Mouse (Mus musculus) hindbrain, embryonic 10.5 days (tissue): ENCODE measurements at regions not wholly inside any gene's neighbourhood (a gene's known extent, or its start where the extent isn't known, plus 50 kb on each side); places are given as distances from the start of the nearest gene placed in this dataset.
"Not testable (repeated sequence)": the region's sequence is repeated elsewhere in the genome, so short reads cannot be mapped to it uniquely, and the experiment has no call there.

Source experiments
- DNase-seq: peaks from one replicate; pipeline ENCODE4 v3.0.0-alpha.2; 2017; ENCODE audit warnings: low spot score
- H3K27ac ChIP-seq: fragments of 300-500 bp; sonication (generic); 2 replicates; pipeline ENCODE4 v1.5.1; 2016; ENCODE audit warnings: mild to moderate bottlenecking, moderate library complexity
- H3K27me3 ChIP-seq: fragments of 300-500 bp; sonication (generic); 2 replicates; pipeline ENCODE4 v1.6.1; 2016; ENCODE audit warnings: mild to moderate bottlenecking; ENCODE audit not compliant: poor library complexity, insufficient read depth, severe bottlenecking
- H3K36me3 ChIP-seq: fragments of 300-500 bp; sonication (generic); 2 replicates; pipeline ENCODE4 v1.6.1; 2016; ENCODE audit warnings: mild to moderate bottlenecking, moderate library complexity
- H3K4me1 ChIP-seq: fragments of 300-500 bp; sonication (generic); replicated peaks from 2 replicates; pipeline ENCODE4 v1.6.1; 2016; ENCODE audit warnings: mild to moderate bottlenecking
- H3K4me3 ChIP-seq: fragments of 300-500 bp; sonication (generic); 2 replicates; pipeline ENCODE4 v1.5.1; 2016; ENCODE audit warnings: mild to moderate bottlenecking, moderate library complexity
- H3K9me3 ChIP-seq: fragments of 300-500 bp; sonication (generic); 2 replicates; pipeline ENCODE4 v1.6.1; 2016; ENCODE audit warnings: mild to moderate bottlenecking, moderate library complexity
- WGBS: fragments of 180-500 bp; shearing (Covaris S2); methylation state at CpG from one replicate; pipeline ENCODE4 v1.1.7; 2016; 5-methylcytosine and 5-hydroxymethylcytosine counted together

DNA sequence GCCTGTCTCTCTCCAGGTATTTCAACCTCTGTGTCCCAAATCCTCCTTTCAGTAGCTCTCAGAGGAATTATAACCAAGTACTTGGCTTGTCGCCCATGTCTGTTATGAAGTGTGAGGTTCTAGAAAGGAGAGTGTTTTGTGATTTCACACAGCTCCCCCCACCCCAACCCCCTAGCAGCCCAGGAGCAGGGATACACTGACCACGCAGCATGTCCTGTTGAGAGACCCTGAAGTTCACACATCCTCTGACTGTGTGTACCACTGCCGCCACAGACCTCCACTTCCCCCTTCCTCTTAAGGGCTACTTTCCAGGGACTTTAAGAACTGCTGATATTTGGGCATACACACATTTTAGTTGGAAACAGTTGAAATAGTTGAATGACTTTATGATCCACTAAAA is 289.2 kb downstream of the Hace1 start:
- Histone ChIP-seq H3K4me1 (no peaks in the 10 kb centered on the region), H3K36me3 (no peaks in the 10 kb centered on the region), H3K4me3 (no peak overlapping the region), H3K27me3 (no peaks in the 10 kb centered on the region), H3K9me3 (no peaks in the 10 kb centered on the region), H3K27ac (no peak overlapping the region)
- no peak for DNase-seq
- WGBS, result 81% methylated on average over 3 of the region's 3 CpGs

DNA sequence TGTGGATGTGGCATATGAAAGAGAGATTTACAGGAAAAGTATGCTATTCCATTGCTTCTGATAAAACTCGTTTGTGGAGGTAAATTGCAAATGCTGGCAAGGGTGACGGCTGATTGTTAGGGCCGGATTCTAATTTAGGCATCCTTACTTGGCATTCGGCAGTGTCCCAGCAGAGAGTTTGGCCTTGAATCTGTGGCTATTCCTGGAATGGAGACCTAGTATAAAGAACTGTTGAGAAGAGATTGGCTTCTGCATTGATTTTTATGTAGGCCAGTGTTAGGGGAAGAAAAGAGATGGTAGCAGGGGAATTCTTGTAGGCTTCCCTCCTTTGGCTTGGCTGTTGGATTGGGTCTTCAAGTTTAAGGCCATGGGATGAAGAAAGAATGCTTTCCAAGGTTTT is 293.4 kb downstream of the Hace1 start:
- Histone ChIP-seq H3K27ac (no peak overlapping the region), H3K4me3 (no peak overlapping the region), H3K9me3 (no peaks in the 10 kb centered on the region), H3K36me3 (no peaks in the 10 kb centered on the region), H3K27me3 (no peaks in the 10 kb centered on the region), H3K4me1 (peaks cover 13% of the 10 kb centered on the region)
- DNase-seq, result no peak
- WGBS, result 90% methylated on average over 4 of the region's 4 CpGs

DNA sequence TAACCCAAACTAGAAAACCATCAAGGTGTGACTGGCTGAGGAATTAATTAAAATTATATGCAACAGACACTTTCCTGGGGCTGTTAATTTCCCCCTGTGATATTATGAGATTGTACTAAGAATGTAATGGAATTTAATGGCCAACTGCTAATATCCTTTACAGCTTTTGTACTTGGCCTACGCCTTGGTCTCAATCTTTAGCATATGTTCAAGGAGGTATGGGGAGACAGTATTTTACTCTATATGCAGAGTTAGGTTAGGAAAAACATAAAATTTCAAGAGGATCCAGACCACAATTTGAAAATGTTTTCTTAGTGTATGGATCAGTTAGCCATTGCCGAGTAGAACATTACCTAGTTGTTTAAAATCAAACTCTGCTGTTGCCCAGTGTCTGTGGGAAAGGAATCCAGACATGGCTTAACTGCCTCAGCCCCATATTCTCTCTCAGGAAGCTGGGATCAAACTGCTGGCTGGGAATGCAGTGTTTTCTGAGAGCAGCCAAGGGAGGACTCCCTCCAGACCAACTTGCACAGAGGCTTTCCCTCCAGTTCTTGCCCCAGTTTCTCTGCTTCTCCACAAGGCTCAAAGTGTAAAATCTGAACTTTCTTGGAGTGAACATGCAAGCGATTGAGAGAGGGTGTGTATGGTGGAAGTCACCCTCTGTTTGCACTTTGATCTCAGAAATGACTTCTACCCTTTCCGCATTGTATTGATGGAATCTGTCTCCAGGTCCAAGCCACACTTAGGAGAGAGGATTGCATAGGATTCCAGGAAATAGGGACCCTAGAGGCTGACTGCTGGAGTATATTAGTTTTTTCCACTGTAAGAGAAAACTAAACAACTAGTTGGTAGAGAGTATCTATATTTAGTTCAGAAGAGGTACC is 294.6 kb downstream of the Hace1 start:
- WGBS, result 86% methylated on average over 4 of the region's 4 CpGs

DNA sequence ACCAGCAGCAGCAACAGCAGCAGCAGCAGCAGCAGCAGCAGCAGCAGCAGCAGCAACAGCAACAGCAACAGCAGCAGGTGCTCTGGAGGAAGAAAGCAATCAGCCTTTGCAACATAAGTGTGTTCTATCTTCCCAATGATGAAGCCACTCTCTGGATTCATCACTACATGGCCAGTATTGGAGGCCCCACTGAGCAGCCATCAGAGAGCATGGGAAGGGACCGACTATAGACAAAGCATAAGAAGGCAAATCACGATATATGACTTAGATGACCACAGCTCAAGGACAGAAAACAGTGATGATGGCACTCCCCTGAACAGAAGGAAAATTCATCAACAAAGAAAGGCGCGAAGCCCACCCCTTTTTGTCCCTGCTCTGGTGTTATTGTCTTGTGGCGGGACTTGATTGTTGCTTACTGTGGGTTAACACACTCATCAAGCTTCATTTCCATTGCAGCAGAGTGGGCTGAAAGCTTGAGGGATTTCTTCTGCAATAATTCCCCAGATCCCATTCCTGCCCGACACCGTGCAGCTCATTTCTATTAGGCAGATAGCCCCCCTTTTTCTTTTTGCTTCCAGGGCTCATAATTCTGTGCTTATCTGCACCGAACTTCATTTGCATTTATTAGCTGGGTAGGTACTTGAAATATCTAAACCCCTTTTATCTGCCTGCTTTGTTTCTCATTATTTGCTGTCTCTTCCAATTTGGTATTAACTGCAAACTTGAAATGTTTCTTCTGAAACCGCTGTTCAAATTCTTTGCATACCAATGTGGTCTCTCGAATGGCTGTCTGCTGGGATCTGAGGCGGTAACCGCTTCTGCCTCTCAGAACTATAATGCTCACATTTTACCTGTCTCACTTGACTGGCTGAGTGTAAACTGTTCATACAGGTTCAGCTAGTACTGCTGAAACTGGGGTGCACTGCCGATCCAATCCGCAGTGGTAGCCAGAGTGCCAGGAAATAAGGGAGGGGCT is 296.5 kb downstream of the Hace1 start:
- Histone ChIP-seq H3K4me3 (no peak overlapping the region), H3K27me3 (no peaks in the 10 kb centered on the region), H3K36me3 (no peaks in the 10 kb centered on the region), H3K27ac (peak overlapping the region; percentile 35; the same call in 1 of the 2 replicates), H3K4me1 (peaks cover 13% of the 10 kb centered on the region), H3K9me3 (no peaks in the 10 kb centered on the region)
- no peak for DNase-seq
- 75% methylated on average over 14 of the region's 14 CpGs for WGBS

More for the DNA sequence above, 294.6 kb downstream of the Hace1 start:
- no peaks in the 10 kb centered on the region for H3K9me3 ChIP-seq
- no peaks in the 10 kb centered on the region for H3K36me3 ChIP-seq
- DNase-seq, result no peak
- H3K27ac ChIP-seq, result no peak overlapping the region
- no peaks in the 10 kb centered on the region for H3K27me3 ChIP-seq
- no peak overlapping the region for H3K4me3 ChIP-seq
- H3K4me1 ChIP-seq, result peaks cover 13% of the 10 kb centered on the region

DNA sequence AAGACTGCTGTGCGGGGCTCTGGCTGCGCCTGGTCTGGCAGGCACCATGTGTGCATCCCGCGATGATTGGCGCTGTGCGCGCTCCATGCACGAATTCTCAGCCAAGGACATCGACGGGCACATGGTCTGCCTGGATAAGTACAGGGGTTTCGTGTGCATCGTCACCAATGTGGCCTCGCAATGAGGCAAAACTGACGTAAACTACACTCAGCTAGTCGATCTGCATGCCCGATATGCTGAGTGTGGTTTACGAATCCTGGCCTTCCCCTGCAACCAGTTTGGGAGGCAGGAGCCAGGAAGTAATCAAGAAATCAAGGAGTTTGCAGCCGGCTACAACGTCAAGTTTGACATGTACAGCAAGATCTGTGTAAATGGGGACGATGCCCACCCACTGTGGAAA is 297.7 kb downstream of the Hace1 start:
- peaks cover 13% of the 10 kb centered on the region for H3K4me1 ChIP-seq
- not testable (repeated sequence) for H3K4me3 ChIP-seq, H3K27me3 ChIP-seq, DNase-seq, H3K27ac ChIP-seq, H3K9me3 ChIP-seq, H3K36me3 ChIP-seq
- 95% methylated on average over 20 of the region's 20 CpGs for WGBS

DNA sequence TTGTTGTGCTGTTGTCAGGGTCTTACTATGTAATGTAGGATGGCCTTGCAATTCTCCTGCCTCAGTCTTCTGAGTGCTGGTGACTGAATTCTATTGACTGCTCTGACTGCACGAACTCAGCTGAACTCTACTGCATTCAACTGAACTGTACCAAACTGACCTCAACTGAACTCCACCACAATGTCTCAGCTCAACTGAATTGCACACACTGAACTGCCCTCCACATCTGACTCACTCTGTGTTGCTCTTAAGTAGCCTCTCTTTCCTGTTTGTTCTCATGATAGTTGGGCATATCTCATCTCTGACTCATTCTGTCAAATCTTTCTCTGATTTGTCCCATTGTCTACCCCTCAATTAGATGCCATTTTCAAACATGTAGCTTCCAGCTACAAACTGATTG is 306.1 kb downstream of the Hace1 start:
- WGBS, result 91% methylated on average over 1 of the region's 1 CpGs
- Histone ChIP-seq H3K27me3 (no peaks in the 10 kb centered on the region), H3K4me1 (no peaks in the 10 kb centered on the region), H3K27ac (no peak overlapping the region), H3K9me3 (no peaks in the 10 kb centered on the region), H3K36me3 (no peaks in the 10 kb centered on the region), H3K4me3 (no peak overlapping the region)
- no peak for DNase-seq

DNA sequence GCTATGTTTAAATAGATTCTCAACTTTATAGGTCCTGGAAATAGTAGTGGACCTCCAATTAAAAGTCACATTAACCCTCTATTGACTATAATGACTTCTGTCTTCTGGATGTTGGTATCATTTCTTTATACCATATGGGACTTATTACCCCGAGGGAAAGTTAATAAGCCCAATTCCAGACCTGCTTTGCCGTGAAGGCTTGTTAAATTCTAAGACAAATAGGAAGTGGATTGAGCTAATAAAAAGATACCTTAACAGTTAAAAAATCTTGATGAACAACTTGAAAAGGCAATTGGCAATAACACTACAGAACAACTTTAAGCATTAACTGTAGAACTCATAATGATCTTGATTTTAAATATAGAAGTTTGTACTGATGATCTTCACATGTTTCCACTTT is 309.0 kb downstream of the Hace1 start:
- WGBS, result 73% methylated on average over 2 of the region's 2 CpGs
- no peak overlapping the region for H3K4me3 ChIP-seq
- no peak overlapping the region for H3K27ac ChIP-seq
- no peaks in the 10 kb centered on the region for H3K36me3 ChIP-seq
- H3K27me3 ChIP-seq, result no peaks in the 10 kb centered on the region
- no peaks in the 10 kb centered on the region for H3K4me1 ChIP-seq
- H3K9me3 ChIP-seq, result no peaks in the 10 kb centered on the region
- DNase-seq, result no peak

DNA sequence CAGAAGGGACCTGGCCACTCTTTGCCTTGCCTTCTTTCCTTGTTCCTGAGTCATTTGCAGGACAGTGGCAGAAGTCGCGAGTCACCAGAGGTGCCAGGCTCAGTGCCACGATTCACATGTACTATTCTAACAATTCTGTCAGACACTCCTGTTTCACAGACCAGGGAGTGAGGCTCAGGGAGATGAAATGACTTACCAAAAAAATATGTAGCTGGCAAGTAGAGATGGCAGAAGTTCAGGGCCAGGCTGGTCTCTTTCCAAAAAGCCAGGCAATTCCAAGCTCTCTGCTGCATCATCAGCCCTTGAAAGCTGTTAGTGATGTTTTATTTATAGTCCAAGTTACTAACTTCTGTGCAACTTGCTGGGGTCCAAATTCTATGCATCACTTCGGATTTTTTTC is 311.2 kb downstream of the Hace1 start:
- DNase-seq, result no peak
- no peak overlapping the region for H3K27ac ChIP-seq

DNA sequence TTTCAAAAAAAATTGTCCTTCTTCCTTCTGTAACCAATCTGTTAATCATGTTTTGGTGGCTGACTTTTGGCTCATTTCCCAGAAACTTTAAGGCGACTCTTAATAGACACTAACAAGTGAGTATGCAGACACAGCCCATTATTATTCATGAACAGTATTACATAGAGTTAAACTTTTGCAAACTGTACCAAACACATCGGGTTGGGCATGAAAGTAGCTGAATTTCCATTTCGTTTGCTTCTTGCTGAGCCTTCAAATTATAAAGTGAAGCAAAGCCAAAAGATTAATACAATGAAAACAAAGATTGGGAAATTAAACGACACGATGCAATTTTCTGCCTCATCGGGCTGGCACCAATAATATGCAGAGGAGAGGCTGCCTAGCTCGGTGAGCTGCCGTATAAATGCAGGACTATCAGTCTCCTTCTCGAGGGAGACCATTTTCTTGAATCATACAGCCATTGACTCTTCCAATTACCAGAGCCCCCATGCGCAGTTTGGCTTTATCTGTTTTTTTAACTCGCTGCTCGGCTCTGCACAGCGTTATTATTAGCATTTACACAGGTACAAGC is 311.8 kb downstream of the Hace1 start:
- H3K27me3 ChIP-seq, result no peaks in the 10 kb centered on the region
- H3K4me1 ChIP-seq, result peaks cover 2% of the 10 kb centered on the region; the same call in 1 of the 2 replicates
- no peaks in the 10 kb centered on the region for H3K9me3 ChIP-seq
- H3K4me3 ChIP-seq, result no peak overlapping the region
- WGBS, result 85% methylated on average over 13 of the region's 13 CpGs
- H3K27ac ChIP-seq, result no peak overlapping the region
- DNase-seq, result no peak
- no peaks in the 10 kb centered on the region for H3K36me3 ChIP-seq

More for the DNA sequence above, 311.2 kb downstream of the Hace1 start:
- H3K36me3 ChIP-seq, result no peaks in the 10 kb centered on the region
- no peaks in the 10 kb centered on the region for H3K27me3 ChIP-seq
- 83% methylated on average over 4 of the region's 4 CpGs for WGBS
- no peaks in the 10 kb centered on the region for H3K9me3 ChIP-seq
- H3K4me1 ChIP-seq, result peaks cover 2% of the 10 kb centered on the region; the same call in 1 of the 2 replicates
- H3K4me3 ChIP-seq, result no peak overlapping the region

DNA sequence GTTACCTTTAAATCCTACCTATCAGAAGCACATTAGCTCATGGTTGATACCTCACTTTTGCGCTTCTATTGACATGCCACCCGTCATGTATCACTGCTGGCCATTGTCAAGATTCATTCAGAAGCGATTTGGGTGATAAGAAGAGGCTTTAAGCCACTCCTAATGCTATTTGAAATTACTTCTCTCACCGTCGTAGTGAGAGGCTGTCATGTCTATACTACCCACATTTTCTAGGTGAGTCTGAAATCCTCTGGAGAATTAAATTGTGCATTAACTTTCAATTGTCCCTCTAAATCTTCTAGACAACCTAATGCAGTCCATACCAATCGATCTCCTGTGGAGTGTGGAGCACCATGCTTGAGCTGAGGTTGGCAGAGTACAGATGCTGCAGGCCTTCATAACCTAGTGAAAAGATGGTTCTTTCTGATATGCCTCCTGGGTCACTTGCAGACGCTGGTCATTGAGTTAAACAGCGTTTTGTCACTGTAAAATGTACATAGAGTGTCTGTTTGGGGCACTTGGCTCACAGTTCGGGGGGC is 312.5 kb downstream of the Hace1 start:
- no peaks in the 10 kb centered on the region for H3K36me3 ChIP-seq
- H3K27me3 ChIP-seq, result no peaks in the 10 kb centered on the region
- H3K27ac ChIP-seq, result no peak overlapping the region
- no peak for DNase-seq
- 90% methylated on average over 9 of the region's 9 CpGs for WGBS
- H3K4me3 ChIP-seq, result no peak overlapping the region
- peaks cover 2% of the 10 kb centered on the region; the same call in 1 of the 2 replicates for H3K4me1 ChIP-seq
- no peaks in the 10 kb centered on the region for H3K9me3 ChIP-seq

DNA sequence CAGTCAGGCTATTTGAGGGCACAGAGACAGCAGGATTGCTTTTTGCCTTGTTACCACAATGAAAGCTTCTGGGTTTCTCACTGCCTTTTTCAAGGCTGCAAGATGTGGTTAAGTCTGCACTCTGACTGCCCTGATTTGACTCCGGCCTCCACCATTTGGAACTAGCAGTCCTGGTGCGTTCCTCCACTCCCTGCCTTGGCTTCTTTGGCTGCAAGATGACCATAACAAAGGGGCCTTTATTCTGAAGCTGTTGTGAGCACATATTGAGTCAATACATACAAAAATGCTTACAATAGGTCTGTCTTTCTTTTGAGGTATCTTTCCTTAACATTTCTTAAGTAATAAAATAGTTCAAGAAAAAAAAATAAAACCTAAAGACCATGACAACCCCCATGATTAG is 314.8 kb downstream of the Hace1 start:
- H3K4me3 ChIP-seq, result no peak overlapping the region
- 36% methylated on average over 2 of the region's 2 CpGs for WGBS
- H3K36me3 ChIP-seq, result no peaks in the 10 kb centered on the region
- no peaks in the 10 kb centered on the region for H3K9me3 ChIP-seq
- no peaks in the 10 kb centered on the region for H3K27me3 ChIP-seq
- peaks cover 2% of the 10 kb centered on the region; the same call in 1 of the 2 replicates for H3K4me1 ChIP-seq
- no peak overlapping the region for H3K27ac ChIP-seq
- no peak for DNase-seq
